Mouse (Mus musculus) midbrain, embryonic 14.5 days (tissue): ENCODE measurements at regions not wholly inside any gene's neighbourhood (a gene's known extent, or its start where the extent isn't known, plus 50 kb on each side); places are given as distances from the start of the nearest gene placed in this dataset.
A peak's percentile ranks its signal among the peaks of the same experiment; 100 is the strongest.

Experiments
- ATAC-seq: fragments of 200-750 bp; cut with Nextera tagmentation; 2 replicates; pipeline ENCODE4 v1.8.0; 2017; ENCODE audit warnings: moderate number of reproducible peaks, moderate library complexity; ENCODE audit not compliant: low FRiP score, low TSS enrichment
- DNase-seq: peaks from one replicate; pipeline ENCODE4 v3.0.0-alpha.2; 2015
- H3K27ac ChIP-seq: fragments of 300-500 bp; sonication (generic); replicated peaks from 2 replicates; pipeline ENCODE4 v1.5.1; 2014; ENCODE audit warnings: mild to moderate bottlenecking, low read depth, low read length, moderate library complexity
- H3K27me3 ChIP-seq: fragments of 300-500 bp; sonication (generic); 2 replicates; pipeline ENCODE4 v1.6.1; 2014; ENCODE audit warnings: low read length, control low read depth, mixed read lengths; ENCODE audit not compliant: control insufficient read depth, insufficient read depth
- H3K36me3 ChIP-seq: fragments of 300-500 bp; sonication (generic); 2 replicates; pipeline ENCODE4 v1.6.1; 2014; ENCODE audit warnings: low read length, control low read depth; ENCODE audit not compliant: control insufficient read depth, insufficient read depth
- H3K4me1 ChIP-seq: fragments of 300-500 bp; sonication (generic); 2 replicates; pipeline ENCODE4 v1.6.1; 2014; ENCODE audit warnings: mild to moderate bottlenecking, antibody characterized with exemption, low read length, control low read depth; ENCODE audit not compliant: control insufficient read depth, insufficient read depth
- H3K4me2 ChIP-seq: fragments of 300-500 bp; sonication (generic); 2 replicates; pipeline ENCODE4 v1.6.1; 2014; ENCODE audit warnings: mild to moderate bottlenecking, low read length, moderate library complexity
- H3K4me3 ChIP-seq: fragments of 300-500 bp; sonication (generic); replicated peaks from 2 replicates; pipeline ENCODE4 v1.5.1; 2014; ENCODE audit warnings: low read depth, low read length
- H3K9ac ChIP-seq: fragments of 300-500 bp; sonication (generic); replicated peaks from 2 replicates; pipeline ENCODE4 v1.6.1; 2014; ENCODE audit warnings: mild to moderate bottlenecking, low read length, moderate library complexity
- H3K9me3 ChIP-seq: fragments of 300-500 bp; sonication (generic); 2 replicates; pipeline ENCODE4 v1.6.1; 2016; ENCODE audit warnings: low read length, control low read depth, mixed read lengths; ENCODE audit not compliant: control insufficient read depth
- WGBS: fragments of 180-500 bp; shearing (Covaris S2); extraction: QIAGEN DNeasy Blood & Tissue Kit; methylation state at CpG from one replicate; pipeline ENCODE4 v1.1.7; 2014; 5-methylcytosine and 5-hydroxymethylcytosine counted together

DNA sequence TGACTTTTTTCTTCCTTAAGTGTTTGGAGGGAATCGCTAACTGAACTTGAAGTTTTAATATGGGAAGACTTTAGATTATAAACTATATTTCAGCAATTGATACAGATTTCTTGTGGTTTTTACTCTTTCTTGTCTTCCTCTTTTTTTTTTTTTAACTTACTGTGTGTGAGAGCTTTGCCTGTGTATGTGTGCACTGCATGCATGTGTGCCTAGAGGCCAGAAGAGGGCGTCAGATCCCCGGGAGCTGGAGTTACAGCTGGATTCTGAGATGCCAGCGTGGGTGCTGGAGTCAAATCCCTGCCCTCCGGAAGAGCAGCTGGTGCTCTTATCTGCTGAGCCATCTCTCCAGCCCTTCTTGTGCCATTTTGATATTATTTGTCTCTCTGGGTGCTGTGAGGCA lies 129.6 kb downstream of the Trim33 start:
- no peaks in the 10 kb centered on the region for H3K9me3 ChIP-seq
- DNase-seq (no peak), ATAC-seq (no peak)
- no peak overlapping the region for H3K4me2 ChIP-seq
- H3K4me1 ChIP-seq = no peaks in the 10 kb centered on the region
- H3K36me3 ChIP-seq = no peaks in the 10 kb centered on the region
- no peak overlapping the region for H3K4me3 ChIP-seq
- H3K27ac ChIP-seq = no peak overlapping the region
- no peak overlapping the region for H3K9ac ChIP-seq
- H3K27me3 ChIP-seq = no peaks in the 10 kb centered on the region
- WGBS = 85% methylated on average over 5 of the region's 5 CpGs

DNA sequence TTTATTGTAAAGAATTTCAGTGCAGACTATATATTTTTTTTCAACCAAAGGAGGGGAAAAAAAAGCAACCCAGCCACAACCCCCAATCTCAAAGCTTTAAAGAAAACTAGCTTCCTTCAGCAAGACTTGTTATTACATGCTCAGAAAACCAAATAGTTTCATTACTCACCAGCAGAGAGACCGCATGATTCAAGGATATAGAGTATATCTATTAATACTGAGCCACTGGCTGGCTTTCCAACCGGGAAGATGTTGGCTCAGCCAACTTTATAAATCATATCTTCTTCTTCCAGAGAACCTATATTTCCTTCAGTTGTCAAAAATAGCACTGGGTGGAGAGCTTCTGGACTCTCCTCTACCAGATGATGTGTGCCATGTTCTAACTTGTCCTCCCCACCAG lies 133.2 kb downstream of the Trim33 start:
- no peak overlapping the region for H3K4me2 ChIP-seq
- no peak for ATAC-seq
- whole genome bisulfite sequencing = 95% methylated on average over 2 of the region's 2 CpGs

DNA sequence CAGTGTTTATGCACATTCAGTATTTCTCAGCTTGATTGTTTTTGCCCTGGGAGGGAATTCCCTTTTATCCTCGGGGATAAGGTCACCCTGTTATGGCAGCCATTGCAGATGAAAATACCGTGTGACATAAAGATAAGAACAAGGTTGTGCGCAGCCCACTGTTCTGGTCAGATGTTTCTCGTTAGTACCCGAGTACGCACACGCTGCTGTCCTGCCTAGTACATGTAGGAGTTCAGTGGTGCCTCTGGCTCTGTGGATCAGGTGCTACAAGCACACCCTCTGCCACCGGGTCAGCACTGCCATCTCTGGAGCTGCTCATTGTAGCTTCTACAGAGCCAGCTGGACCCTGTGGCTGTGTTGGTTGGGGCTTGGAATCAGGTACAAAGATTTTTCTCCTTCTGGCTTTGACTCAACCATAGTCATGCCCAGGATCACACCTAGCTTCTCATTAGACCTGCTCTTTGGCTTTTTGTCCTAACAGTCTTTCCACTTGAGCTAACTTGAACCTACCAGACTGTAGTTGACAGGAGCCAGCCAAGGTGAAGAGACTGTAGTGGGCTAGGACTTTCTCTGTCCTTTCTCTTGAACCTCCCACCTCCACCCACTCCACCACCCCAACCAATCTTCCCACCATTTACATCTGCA lies 136.1 kb downstream of the Trim33 start:
- Histone ChIP-seq H3K4me1 (no peaks in the 10 kb centered on the region; the same call in 1 of the 2 replicates), H3K4me3 (no peak overlapping the region), H3K36me3 (no peaks in the 10 kb centered on the region), H3K4me2 (no peak overlapping the region), H3K9ac (no peak overlapping the region), H3K27ac (no peak overlapping the region), H3K9me3 (no peaks in the 10 kb centered on the region), H3K27me3 (no peaks in the 10 kb centered on the region)
- ATAC-seq = no peak
- WGBS = 84% methylated on average over 8 of the region's 8 CpGs
- DNase-seq = no peak

More for the DNA sequence above, 133.2 kb downstream of the Trim33 start:
- Histone ChIP-seq H3K9ac (no peak overlapping the region), H3K36me3 (no peaks in the 10 kb centered on the region), H3K9me3 (no peaks in the 10 kb centered on the region), H3K27ac (no peak overlapping the region), H3K27me3 (no peaks in the 10 kb centered on the region), H3K4me1 (no peaks in the 10 kb centered on the region), H3K4me3 (no peak overlapping the region)
- no peak for DNase-seq

DNA sequence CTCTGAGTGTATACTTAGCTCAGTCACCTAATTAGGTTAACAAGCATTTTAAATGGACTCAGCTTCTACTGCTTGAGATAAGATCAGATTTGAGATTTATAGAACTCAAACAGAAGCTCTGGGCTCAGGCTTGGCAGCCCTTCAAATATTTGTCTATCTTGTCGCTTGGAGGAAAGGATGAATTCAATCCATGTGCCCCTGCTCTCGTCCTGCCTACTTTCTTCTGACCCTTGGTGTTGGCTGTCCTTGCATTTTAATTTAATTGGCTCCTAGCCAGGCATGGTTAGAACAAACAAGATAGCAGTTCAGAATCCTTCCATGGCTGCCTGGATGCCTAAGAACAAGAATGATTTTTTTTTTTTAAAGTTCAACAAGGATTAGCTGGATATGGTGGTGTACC lies 137.2 kb downstream of the Trim33 start:
- H3K36me3 ChIP-seq = no peaks in the 10 kb centered on the region
- no peak for ATAC-seq
- H3K9ac ChIP-seq = no peak overlapping the region
- no peaks in the 10 kb centered on the region for H3K27me3 ChIP-seq
- H3K4me3 ChIP-seq = no peak overlapping the region
- no peaks in the 10 kb centered on the region for H3K9me3 ChIP-seq
- no peak overlapping the region for H3K27ac ChIP-seq
- WGBS = 35% methylated on average over 2 of the region's 2 CpGs
- H3K4me1 ChIP-seq = peaks cover 10% of the 10 kb centered on the region
- no peak for DNase-seq
- H3K4me2 ChIP-seq = no peak overlapping the region

DNA sequence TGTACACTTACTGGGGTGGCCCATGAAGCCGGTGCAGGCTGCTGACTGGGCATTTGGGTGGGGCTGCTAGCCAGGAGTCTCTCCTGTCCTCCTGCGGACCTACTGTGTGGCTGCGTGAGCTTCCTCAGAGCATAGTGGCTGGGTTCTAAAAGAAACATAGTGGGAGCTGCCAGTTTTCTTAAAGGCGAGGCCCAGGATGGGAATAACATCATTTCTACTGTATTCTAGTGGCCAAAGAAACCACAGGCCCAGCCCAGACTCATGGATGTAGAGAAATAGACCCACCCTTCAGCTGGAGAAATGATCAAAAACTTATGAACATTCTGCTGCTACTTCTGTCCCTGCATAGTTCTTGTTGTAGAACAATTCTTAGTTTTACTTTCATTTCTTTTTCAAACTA lies 138.7 kb downstream of the Trim33 start:
- DNase-seq = no peak
- H3K27ac ChIP-seq = no peak overlapping the region
- no peaks in the 10 kb centered on the region for H3K36me3 ChIP-seq
- no peaks in the 10 kb centered on the region for H3K27me3 ChIP-seq
- no peak overlapping the region for H3K4me3 ChIP-seq
- no peak for ATAC-seq
- peaks cover 14% of the 10 kb centered on the region for H3K4me1 ChIP-seq
- no peak overlapping the region for H3K4me2 ChIP-seq
- WGBS = 92% methylated on average over 4 of the region's 4 CpGs
- H3K9me3 ChIP-seq = no peaks in the 10 kb centered on the region
- no peak overlapping the region for H3K9ac ChIP-seq

DNA sequence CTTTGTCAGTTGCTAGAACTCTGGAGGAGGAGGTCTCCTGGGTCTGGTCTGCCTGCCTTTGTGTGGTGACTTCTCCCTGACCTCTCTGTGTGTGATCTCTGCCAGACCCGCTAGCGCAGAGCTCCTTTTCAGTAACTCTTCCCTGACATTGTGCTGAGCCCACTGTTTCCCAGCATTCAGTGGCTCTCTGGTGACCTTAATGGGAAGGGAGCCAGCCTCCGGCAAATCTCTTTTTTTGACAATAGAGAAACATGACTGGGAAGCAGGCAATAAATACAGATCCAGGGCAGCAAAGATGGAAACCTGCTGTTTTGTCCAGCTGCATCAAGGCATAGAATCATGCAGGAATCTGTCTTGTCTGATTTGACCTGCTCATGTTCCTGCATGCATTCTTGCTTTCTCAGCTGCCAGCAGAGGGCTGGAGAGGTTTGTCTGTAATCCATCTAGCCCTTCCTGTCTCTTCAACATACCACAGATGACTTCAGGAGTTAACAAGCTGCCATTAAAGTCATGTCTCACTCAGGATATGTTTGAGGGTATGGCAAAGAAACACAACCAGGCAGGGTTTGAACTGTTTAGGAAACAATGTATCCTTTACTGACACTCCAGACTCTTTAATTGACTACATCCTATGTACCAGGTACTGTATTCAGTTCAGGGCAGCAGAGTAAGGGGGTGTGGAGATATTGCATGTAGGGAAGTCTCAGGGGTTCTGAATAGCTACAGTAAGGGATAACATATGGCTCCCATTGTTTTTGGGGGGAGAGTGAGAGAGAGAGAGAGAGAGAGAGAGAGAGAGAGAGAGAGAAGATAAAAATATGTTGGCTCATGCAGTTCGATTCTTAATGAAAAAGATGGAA lies 140.9 kb downstream of the Trim33 start:
- ATAC-seq = no peak
- WGBS = 16% methylated on average over 4 of the region's 4 CpGs
- Histone ChIP-seq H3K27ac (peak overlapping the region; percentile 69), H3K9ac (no peak overlapping the region), H3K36me3 (no peaks in the 10 kb centered on the region), H3K27me3 (no peaks in the 10 kb centered on the region), H3K4me3 (no peak overlapping the region), H3K9me3 (no peaks in the 10 kb centered on the region), H3K4me1 (peaks cover 14% of the 10 kb centered on the region), H3K4me2 (no peak overlapping the region)
- DNase-seq = peak; percentile 74

DNA sequence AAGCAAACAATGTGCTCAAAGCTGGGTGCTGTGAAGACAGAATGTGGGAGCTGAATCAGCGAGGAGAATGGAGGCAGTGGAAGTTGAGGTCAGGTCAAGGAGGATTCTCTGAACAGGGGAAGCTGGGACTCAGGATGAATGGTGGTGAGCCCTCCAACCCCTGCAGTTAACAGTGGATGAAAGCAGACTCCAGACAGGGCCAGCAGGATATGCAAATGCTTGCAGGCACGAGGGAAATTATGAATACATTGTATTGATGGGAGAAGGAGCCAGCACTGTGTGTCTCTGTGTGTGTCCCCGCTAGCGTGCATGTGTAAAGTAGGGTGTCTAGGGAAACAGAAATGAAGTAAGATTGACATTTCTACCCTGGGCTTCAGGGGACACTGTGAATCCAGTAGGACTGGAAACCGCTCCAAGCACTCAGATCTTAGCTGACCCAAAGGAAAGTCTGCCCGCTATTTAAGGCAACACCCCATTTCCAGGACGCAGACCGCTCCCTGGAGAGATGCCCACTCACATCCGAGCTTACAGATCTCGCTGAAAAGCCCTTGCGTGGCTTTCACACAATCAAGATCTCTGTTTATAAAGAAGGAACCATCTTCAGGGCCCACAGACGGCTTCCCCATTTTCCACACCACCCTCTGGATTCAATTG lies 141.7 kb downstream of the Trim33 start:
- no peaks in the 10 kb centered on the region for H3K27me3 ChIP-seq
- ATAC-seq (0 out of 2 replicates have a peak, but pooled peaks have one; percentile 29), DNase-seq (peak; percentile 53)
- H3K4me2 ChIP-seq = no peak overlapping the region
- no peak overlapping the region for H3K9ac ChIP-seq
- H3K4me1 ChIP-seq = peaks cover 14% of the 10 kb centered on the region
- WGBS = 43% methylated on average over 12 of the region's 12 CpGs
- no peaks in the 10 kb centered on the region for H3K36me3 ChIP-seq
- peak overlapping the region; percentile 69 for H3K27ac ChIP-seq
- H3K9me3 ChIP-seq = no peaks in the 10 kb centered on the region
- H3K4me3 ChIP-seq = no peak overlapping the region

DNA sequence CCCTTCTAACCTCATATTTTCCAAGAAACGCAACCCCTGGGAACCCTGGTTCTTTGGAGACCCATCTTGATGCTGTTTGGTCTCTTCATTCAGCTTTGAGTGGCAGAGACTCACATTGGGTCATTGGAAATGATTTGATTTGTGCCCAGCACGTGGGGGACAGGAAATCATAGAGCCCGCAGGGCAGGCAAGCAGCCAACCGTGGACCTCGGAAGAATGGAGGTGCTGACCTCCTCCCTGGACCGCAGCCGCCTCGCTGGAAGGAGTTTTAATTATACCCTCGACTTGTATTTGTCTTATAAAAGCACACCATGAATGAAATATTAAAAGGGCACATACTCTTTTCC lies 142.2 kb downstream of the Trim33 start:
- WGBS = 21% methylated on average over 9 of the region's 9 CpGs
- ATAC-seq (no peak), DNase-seq (no peak)
- no peak overlapping the region for H3K4me3 ChIP-seq
- peaks cover 14% of the 10 kb centered on the region for H3K4me1 ChIP-seq
- no peak overlapping the region for H3K9ac ChIP-seq
- no peaks in the 10 kb centered on the region for H3K9me3 ChIP-seq
- no peaks in the 10 kb centered on the region for H3K36me3 ChIP-seq
- no peaks in the 10 kb centered on the region for H3K27me3 ChIP-seq
- peak overlapping the region; percentile 69 for H3K27ac ChIP-seq
- H3K4me2 ChIP-seq = no peak overlapping the region
